Mouse (Mus musculus) Muller cell, postnatal 12 days (primary cell): ENCODE measurements at regions not wholly inside any gene's neighbourhood (a gene's known extent, or its start where the extent isn't known, plus 50 kb on each side); places are given as distances from the start of the nearest gene placed in this dataset.
"Not testable (repeated sequence)": the region's sequence is repeated elsewhere in the genome, so short reads cannot be mapped to it uniquely, and the experiment has no call there.

ENCODE experiments used
- DNase-seq: peaks from one replicate; pipeline ENCODE4 v3.0.0-alpha.2; 2015; ENCODE audit errors: inconsistent ontology term

DNA sequence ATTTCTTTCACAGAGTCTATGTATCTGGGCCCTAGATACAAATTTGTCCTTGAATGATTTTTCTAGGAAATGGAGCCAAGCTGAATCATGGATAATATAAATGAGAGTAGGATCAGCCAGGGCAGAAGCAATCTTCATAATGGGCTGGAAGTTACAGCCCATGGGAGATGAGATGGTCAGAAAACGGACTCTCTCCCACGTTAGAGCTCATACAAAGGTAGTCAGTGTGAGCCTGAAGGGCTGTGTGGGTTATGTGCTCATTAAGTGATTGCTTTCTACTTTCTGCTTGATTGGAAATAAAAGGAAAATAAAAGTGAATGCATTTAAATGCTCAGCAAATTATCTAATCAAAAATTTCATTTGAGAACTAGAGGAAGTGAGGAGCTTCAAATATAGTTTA is 2017.1 kb upstream of the Pcdh20 start:
- peak; percentile 49 for DNase-seq

DNA sequence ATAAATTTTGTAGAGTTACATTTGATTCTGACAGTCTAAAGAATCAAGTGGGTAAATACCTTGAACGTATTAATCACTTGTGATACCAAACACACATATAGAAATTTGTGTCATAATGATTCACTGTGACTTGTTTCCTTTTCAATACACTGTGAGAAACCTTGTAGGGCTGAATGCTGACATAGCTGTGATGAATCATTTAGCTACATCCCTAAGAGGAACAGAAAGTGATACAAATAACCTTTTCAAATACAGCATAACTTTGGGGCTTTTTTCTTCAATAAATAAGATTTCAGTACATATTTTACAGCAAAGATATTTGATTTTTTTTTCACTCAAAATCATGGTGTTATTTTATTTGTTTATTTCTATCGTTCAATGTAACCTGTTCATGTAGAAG is 1976.8 kb upstream of the Pcdh20 start:
- no peak for DNase-seq

DNA sequence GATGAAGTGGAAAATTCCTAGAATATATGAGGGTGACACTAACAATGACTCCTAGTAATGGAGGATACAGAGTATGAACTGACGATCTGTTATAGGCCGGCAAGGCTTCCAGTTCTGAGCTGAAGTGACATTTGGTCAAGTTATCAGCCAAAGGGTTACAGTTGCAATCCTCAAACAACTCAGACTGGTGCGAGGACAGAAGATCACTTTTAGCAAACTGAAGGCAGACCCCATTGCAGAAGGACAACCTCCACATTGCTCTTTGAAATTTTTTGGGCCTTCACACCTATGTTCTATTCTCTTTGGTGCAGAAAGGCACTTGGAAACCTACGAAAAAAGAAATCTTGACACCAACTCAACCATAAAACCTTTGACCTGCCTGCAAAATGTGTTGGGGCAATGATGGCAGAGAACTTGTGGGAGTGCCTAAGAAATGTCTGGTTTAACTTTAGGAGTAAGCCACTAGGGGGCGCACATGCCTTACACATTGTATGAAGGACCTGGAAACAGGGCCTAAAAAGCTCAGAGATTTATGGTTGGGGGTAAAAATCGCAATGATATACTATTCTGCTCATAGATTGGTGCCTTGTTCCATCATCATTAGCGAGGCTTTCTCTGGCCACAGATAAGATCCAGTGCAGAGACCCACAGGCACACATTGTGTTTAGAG is 1961.8 kb upstream of the Pcdh20 start:
- DNase-seq, result peak; percentile 39

DNA sequence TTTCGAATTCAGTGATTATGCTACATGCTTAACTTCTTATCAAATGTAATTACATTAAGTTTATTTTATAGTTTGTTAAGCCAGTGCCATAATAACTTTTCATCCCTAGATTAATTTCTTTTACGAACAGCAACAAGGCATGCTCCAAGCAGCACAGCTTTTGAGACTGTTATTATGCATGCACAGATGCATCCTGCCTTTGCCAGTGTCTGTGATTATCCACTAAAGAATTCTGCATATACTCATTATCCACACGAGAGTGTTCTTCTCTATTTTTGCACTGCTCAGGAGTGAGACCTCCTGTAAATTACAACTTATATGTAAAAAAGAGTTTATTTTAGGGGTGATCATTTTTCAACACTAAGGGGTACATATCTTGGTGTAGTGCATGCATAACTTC is 1941.5 kb upstream of the Pcdh20 start:
- no peak for DNase-seq

DNA sequence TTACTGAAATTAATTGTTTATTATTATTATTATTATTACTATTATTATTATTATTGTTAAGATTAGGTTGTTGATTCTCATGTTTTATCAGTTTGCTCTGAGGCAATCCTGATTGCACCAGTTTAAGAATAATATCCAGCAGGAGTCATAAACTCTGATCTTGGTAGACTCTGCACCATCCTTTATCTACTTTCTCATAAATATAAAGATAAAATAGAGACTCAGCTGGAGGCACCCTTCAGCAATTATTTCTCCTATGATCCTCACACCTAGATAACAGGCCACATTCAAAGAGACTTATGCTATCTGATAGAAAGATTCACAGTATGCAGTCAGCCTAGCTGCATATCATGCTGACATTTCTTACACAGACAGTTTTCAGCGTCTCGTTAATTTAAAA is 1935.2 kb upstream of the Pcdh20 start:
- DNase-seq, result no peak

DNA sequence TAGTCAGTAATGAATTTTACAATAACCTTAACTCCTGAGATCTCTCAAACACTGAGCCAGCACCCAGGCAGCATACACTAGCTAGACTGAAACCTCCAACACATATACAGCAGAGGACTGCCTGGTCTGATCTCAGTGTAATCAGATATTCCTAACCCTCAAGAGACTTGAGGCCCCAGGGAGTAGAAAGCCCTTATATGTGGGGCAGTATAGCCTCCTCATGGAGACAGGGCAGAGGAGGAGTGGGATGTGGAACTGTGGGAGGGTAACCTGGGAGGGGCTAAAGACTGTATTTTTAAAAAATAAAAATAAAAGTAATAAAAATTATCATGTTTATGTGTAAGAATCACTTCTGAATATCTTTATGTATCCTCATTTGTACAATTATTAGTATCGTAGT is 1934.3 kb upstream of the Pcdh20 start:
- no peak for DNase-seq

DNA sequence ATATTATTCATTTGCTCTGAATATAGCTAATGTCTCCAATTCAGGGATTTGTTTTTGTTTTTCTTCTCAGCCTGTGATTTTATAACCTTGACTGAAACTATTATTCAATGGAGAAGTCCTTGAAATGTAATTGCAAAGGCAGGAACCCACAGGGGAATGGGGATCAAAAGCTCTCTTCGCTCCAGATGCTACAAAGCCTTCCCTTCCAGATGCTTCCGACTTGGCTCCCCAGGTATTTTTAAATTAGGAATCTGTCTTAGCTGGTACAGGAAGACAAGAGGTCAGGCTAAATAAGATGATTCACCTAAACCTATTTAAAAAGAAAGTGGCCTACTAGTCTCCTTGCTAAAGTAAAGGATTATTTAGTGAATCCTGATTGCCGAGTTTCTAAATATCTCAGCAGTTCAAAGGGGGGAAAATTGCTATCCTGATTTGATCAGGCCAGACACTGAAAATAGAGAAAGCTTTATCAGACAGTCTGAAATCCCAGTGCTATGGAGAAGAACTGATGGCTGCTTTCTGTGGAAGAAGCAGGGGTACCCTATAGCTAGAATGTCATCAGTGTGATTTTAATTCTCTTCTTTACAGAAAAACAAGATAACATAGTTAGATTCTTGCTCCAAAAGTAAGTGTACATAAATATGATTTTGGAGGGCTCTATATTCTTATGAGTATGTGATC is 1896.2 kb upstream of the Pcdh20 start:
- DNase-seq, result no peak

DNA sequence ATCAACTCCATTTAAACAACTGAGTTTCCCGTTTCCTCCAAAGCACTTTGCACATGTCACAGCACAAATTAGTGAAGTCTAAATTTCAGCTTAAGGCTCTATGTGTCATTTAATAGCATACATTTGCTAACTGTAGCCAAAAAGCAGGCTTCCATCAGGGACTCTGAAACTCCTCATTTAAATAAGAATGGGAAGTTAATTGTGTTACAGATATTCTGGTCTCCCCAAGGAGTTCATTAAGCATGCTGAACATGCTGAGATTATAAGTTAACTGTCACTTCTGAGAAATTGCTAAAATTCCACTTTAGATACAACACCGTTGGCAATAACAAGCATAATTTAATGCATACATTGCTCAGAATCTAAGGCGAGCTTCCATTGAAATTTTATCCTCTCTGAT is 1863.3 kb upstream of the Pcdh20 start:
- no peak for DNase-seq

DNA sequence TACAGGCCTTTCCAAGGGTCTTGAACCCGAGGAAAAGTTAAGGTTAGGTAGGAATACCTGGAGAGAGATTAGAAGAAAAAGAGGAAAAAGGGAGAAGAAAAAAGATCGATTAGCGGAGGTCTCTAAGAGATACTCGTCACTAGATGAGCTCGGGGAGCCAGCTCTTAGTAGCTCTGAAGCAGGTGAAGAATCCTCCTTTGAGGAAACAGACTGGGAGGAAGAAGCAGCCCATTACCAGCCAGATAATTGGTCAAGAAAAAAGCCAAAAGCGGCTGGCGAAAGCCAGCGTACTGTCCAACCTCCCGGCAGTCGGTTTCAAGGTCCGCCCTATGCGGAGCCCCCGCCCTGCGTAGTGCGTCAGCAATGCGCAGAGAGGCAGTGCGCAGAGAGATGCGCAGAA is 1824.3 kb upstream of the Pcdh20 start:
- DNase-seq, result not testable (repeated sequence)

DNA sequence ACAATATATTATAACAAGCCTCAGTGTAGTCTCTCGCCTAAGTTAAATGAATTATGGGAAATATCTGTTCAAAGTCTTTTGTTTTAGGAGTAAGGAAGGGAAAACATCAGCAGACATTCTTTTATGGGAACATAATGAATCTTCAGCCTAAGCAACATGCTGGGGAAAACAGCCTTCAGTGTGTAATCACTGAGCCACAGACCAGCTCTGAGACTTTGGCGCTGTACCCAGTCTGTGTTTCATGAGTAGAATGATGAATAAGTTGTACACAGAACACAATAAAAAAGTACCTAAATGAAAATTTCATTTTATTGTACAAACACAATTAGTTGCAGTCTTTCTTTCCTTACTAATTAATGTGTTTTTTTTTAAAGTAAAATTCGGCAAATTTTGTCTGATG is 1774.8 kb upstream of the Pcdh20 start:
- DNase-seq, result no peak

DNA sequence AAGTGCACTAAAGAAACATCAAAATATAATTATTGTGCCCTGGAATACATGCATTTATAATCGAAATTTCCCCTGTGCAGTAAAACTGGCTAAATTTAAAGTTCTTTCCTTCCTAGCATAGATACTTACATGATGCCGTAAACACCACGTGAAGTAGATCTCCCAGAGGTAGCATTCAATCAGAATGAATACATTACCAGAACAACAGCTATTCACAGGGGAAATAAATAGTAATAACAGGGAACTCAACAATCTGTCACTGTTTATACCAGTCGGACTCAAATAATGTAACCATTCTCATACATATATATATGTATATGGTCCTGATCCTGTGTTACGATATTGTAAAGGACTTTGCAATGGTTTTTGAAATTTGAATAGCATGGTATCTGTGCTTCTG is 1761.5 kb upstream of the Pcdh20 start:
- DNase-seq, result no peak

DNA sequence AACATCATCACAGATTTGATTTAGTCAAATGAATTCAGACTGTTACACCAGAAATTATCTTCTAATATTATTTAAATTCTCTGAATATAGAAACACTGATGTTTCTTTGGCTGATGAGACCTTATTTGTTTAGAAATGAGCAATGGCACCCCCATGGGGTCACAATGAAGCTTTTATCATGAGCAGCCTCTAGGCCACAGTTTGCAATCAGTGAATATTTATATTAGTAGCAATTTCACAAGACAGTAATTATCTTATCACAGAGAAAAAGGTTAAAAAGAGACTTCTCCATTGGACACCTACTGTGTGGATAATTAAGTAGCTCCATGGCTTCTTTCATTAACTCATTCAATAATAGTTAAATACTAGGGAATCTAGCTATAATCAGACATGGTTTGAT is 1729.1 kb upstream of the Pcdh20 start:
- no peak for DNase-seq

DNA sequence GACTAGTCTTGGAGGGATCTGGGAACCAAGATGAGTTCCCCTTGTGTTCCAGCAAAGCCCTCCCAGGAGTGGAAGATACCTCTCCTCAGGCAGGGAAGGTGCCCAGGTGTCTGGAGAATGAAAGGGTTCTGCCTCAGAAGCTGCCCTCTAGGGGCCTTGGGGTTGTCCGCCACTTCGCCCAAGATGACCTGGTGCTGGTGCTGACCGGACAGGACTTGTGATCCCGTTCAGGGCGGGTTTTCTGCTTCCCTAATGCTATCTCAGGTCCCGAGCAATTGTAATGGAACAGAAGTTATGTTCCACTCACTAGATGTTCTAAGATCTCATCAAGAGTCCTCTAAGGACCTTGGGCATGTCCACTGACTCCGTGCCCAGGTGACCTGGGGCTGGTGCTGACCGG is 1726.6 kb upstream of the Pcdh20 start:
- DNase-seq, result no peak

DNA sequence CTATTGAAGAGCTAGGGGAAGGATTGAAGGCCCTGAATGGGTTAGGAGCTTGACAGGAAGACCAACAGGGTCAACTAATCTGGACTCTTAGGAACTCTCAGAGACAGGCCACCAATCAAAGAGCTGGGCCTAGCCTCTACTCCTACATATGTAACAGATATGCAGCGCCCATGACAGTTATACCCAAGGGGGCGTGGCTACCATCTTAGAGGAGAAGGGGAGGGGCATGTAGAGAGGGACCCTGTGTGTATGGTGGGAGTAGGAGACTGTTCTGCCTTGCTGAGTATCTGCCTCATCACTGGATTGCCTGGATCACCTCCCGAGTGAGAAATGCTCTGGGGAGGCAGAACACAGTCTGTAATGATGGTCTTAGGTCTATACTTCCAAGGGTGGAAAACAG is 1701.5 kb upstream of the Pcdh20 start:
- DNase-seq, result no peak
